Mouse (Mus musculus): ENCODE data around the gene Olfr906. TPM values are rescaled to one million over a fixed set of nuclear protein-coding genes. Genes with fewer than 3 reads are reported as not detected.

Gene Olfr906
- not detected in 2 replicates for polyA plus RNA-seq (2012; rRNA removed)

DNA sequence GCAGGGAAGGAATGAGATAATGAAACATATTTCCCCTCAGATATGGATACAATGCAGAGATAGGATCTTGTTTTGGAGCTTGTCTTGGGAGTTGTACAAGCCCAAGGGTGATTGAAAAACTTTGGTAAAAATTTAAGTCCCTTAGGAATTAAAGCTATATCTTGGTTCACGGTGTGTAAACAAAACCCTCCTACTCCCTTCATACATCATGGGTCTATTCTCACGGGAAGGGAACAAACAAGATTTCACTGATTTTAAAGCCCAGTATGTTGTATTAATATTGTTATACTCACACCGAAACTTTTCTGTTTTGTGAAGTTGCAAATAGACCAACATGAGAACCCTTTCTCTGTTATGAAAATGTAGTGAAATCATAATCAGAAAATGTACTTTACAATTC, at the start of gene Olfr906:
Olfr906 (plus strand) TSS at position 301 of the 400 bp plus-strand sequence.
- DNase-seq (ENCODE audit: extremely low spot score in 1 of 2, low spot score in 1 of 2) = no peak

DNA sequence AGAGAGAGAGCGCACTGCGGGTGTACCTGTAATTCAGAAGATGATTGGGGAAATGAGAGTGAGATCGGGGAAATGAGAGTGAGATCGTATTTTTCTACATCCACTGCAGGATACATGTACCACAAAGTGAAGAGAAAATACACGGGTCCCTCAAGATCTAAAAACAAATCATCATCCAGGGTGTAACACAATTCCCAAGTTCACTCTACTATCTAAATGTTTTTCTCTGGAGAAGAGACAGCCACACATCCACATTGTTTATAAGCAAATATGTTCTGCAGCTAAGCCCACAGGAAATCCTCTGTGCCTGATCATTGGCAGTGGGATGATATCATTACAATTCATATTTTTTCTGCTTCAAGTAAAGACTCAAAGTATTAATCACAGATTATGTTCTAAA, 39.5 kb upstream of the Olfr906 start, which contains the start of gene Olfr902:
Olfr902 (plus strand) TSS at position 301 of the 400 bp plus-strand sequence.
- DNase-seq (ENCODE audit: extremely low spot score in 1 of 2, low spot score in 1 of 2) = no peak

DNA sequence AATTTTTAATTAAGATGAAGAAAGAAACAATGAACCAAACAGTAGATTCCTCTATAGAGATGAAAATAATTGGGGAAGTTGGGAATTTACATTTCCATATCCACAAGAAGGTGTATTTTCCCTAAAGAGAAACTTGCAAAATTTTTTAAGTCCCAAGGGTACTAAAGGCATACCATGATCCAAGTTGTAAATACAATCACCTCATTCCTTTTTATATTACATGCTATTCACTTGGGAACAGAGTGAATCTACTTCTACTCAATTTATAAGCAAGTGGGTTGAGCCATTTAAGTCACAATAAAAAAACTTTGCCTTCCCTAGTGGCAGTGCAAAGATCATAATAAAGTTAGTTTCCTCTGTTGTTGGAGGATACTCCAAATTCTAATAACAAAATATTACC, 24.0 kb upstream of the Olfr906 start, which contains the start of gene Olfr904:
Olfr904 (plus strand) TSS at position 301 of the 400 bp plus-strand sequence.
- DNase-seq (ENCODE audit: extremely low spot score in 1 of 2, low spot score in 1 of 2) = no peak

DNA sequence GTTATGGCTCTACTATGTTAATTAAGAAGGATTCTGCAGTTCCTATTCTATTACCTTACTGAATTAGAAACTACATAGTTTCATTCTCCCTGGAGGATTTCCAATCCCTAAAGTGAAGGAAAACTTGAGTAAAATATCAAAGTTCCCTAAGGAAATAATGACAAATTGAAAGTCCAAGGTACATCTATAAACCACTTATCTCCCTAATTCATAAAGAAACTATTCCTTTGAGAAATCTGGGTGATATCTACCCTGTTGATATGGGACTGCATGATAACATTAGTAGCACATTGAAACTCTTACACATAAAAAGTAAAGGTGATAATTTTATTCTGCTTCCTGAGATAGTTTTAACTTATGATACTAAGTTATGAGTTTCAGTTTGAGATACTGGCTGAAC, 16.1 kb upstream of the Olfr906 start, which contains the start of gene Olfr905:
Olfr905 (plus strand) TSS at position 301 of the 400 bp plus-strand sequence.
- no peak for DNase-seq (ENCODE audit: extremely low spot score in 1 of 2, low spot score in 1 of 2)

DNA sequence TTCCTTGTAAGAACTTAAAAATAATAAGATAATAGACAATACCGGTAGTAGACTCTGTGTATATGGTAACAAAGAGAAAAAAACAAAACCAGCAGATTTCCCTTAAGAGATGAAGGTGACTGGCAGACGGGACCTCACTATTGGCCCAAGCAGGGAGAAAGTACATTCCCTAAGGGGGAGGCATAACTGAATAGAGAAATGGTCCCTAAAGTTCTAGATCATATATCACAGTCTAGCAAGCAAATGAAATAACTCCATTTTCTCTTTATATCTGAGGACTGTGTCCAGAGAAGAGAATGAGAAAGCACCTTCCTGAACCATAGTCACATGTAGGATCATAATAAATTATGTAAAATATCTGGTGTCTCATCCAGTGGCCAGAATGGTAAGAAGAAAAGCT, 8.6 kb downstream of the Olfr906 start, which contains the start of gene Olfr907:
Olfr907 (plus strand) TSS at position 301 of the 400 bp plus-strand sequence.
- no peak for DNase-seq (ENCODE audit: extremely low spot score in 1 of 2, low spot score in 1 of 2)

DNA sequence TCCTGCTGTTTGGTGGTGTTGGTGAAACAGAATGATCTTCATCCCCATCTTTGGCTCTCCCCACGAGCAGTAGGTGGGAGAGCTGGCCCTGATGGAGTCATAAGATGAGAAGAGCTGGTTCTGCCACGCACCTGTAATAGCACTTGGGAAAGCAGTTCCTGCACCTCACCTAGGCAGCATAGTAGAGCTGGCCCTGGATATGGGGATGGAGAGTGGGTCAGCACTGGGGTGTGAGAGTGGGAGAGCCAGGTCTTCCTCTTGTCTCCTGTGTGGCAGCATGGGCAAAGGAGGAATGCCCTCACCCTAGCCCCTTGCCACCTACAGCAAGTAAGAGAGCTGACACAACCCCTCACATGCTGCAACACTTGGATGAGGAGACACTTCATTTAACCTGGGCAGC, 25.5 kb downstream of the Olfr906 start:
- no peak for DNase-seq (ENCODE audit: extremely low spot score in 1 of 2, low spot score in 1 of 2)

DNA sequence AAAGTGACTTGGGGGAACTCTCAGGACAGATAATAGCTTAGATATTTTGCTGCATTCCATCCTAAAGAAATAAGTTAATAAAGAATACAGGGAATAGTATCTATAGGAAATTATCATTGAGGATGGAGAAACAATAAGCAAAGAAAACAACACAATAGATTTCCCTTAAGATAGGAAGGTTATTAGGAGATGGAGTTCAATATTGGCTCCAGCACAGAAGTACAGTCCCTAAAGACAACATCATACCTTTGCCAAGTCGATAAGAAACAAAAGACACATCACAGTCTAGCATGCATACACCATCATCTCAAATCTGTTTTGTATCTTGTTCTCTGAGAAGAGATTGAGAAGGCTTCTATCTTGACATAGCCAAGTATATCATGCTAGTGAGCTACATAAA, 34.4 kb downstream of the Olfr906 start, which contains the start of gene Olfr911-ps1:
Olfr911-ps1 (plus strand) TSS at position 301 of the 400 bp plus-strand sequence.
- DNase-seq (ENCODE audit: extremely low spot score in 1 of 2, low spot score in 1 of 2) = no peak

DNA sequence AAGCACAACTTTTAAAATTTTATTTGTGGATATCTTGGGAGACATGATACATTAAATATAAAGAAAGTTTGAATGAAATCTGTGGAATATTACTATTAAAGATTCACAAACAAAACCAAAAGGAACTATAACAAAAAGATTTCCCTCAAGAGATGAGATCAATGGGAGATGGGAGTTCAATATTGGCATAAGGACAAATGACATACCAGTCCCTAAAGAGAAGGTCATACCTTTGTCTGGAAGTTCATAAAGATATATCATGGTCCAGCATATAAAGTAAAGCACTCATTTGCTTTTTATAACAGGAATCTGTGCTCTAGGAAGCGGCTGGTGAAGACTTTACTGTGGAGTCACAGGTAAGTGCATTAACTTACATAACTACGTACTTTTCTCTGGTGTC, 50.7 kb downstream of the Olfr906 start, which contains the start of gene Olfr910:
Olfr910 (plus strand) TSS at position 301 of the 400 bp plus-strand sequence.
- DNase-seq (ENCODE audit: extremely low spot score in 1 of 2, low spot score in 1 of 2) = no peak

Other genes with a start within 250 kb of the Olfr906 start
- gene Olfr143, start 234.3 kb upstream of the Olfr906 start, polyA plus RNA-seq (2012; rRNA removed) = not detected in 2 replicates
- gene Olfr895, start 219.2 kb upstream of the Olfr906 start, polyA plus RNA-seq (2012; rRNA removed) = not detected in 2 replicates
- not detected in 2 replicates for gene Olfr896-ps1, start 196.0 kb upstream of the Olfr906 start, polyA plus RNA-seq (2012; rRNA removed)
- gene Olfr25, start 158.0 kb upstream of the Olfr906 start, polyA plus RNA-seq (2012; rRNA removed) = not detected in 2 replicates
- not detected in 2 replicates for gene Olfr898, start 138.7 kb upstream of the Olfr906 start, polyA plus RNA-seq (2012; rRNA removed)
- gene Olfr250, start 120.2 kb upstream of the Olfr906 start, polyA plus RNA-seq (2012; rRNA removed) = not detected in 2 replicates
- gene Olfr251, start 110.0 kb upstream of the Olfr906 start, polyA plus RNA-seq (2012; rRNA removed) = not detected in 2 replicates
- not detected in 2 replicates for gene Olfr147, start 85.4 kb upstream of the Olfr906 start, polyA plus RNA-seq (2012; rRNA removed)
- not detected in 2 replicates for gene Olfr901, start 57.6 kb upstream of the Olfr906 start, polyA plus RNA-seq (2012; rRNA removed)
- gene Olfr902, start 39.4 kb upstream of the Olfr906 start, polyA plus RNA-seq (2012; rRNA removed) = not detected in 2 replicates
- gene Olfr904, start 23.9 kb upstream of the Olfr906 start, polyA plus RNA-seq (2012; rRNA removed) = not detected in 2 replicates
- not detected in 2 replicates for gene Olfr905, start 16.0 kb upstream of the Olfr906 start, polyA plus RNA-seq (2012; rRNA removed)
- gene Olfr907, start 8.7 kb downstream of the Olfr906 start, polyA plus RNA-seq (2012; rRNA removed) = not detected in 2 replicates
- not detected in 2 replicates for gene Olfr911-ps1, start 34.5 kb downstream of the Olfr906 start, polyA plus RNA-seq (2012; rRNA removed)
- gene Olfr910, start 50.8 kb downstream of the Olfr906 start, polyA plus RNA-seq (2012; rRNA removed) = not detected in 2 replicates
- gene Olfr912, start 93.1 kb downstream of the Olfr906 start, polyA plus RNA-seq (2012; rRNA removed) = not detected in 2 replicates
- gene Olfr913, start 105.7 kb downstream of the Olfr906 start, polyA plus RNA-seq (2012; rRNA removed) = not detected in 2 replicates
- gene Olfr914, start 118.0 kb downstream of the Olfr906 start, polyA plus RNA-seq (2012; rRNA removed) = not detected in 2 replicates
- gene Olfr916, start 172.8 kb downstream of the Olfr906 start, polyA plus RNA-seq (2012; rRNA removed) = not detected in 2 replicates
- not detected in 2 replicates for gene Olfr917, start 178.8 kb downstream of the Olfr906 start, polyA plus RNA-seq (2012; rRNA removed)
- not detected in 2 replicates for gene Olfr918, start 187.5 kb downstream of the Olfr906 start, polyA plus RNA-seq (2012; rRNA removed)
- gene Olfr919, start 216.6 kb downstream of the Olfr906 start, polyA plus RNA-seq (2012; rRNA removed) = 0.11 TPM in 1 of 2 replicates, not detected in the other
- 7.5 and 9.8 TPM in 2 replicates for gene Vwa5a, start 231.2 kb downstream of the Olfr906 start, polyA plus RNA-seq (2012; rRNA removed)

Measured in frontal cortex, adult 2 months (tissue).